Mouse (Mus musculus) testis, postnatal 10 days (tissue): ENCODE results near the gene Hist1h2ag.

ENCODE experiments used
- DNase-seq: peaks from one replicate; pipeline ENCODE4 v3.0.0; 2021; ENCODE audit warnings: low spot score

Gene Hist1h2ag

DNA sequence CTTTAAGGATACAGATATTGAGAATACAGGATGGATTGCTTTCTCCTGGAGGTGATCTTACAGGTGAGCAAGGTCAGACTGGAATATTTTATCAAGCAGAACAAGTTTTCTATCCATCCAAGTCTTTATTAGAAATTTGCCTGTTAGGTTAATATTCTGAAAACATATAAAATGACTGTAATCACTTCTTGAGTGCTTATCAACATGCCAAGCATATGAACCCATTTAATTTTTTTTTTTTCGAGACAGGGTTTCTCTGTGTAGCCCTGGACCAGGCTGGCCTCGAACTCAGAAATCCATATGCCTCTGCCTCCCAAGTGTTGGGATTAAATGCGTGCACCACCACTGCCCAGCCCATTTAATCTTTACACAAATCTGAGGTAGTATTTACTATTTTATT, 5.8 kb downstream of the Hist1h2ag start:
- no peak for DNase-seq

DNA sequence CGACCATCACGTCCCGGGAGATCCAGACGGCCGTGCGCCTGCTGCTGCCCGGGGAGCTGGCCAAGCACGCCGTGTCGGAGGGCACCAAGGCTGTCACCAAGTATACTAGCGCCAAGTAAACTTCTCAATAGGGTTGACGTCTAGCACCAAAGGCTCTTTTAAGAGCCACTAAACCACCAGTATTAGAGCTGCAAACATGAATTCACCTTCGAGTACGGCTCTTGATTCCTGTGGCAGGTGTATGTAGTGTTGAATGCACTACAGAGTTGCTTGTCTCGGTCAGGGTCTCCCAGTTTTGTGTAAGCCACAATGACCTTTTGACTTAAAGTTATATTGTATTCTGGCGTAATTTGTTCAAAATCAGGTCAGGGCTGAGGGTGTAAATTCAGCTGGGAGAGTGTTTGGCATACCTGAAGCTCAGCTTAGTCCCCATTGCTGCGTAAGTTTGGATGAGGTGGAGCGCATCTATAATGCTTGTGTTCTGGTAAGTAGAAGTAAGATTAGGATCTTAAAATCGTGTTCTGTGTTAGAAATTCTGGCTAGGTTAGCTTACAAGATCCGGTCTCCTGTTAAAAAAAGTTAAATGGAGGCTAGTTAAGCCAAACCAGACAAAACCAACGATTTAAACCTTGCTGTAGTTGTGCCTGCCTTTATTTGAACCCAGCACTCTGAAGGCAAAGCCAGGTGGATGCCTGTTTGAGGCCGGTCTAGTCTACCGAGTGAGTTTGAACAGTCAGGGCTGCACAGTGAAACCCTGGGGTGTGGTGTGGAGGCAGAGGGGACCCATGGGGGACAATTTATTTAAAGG, 6.4 kb downstream of the Hist1h2ag start:
- no peak for DNase-seq

DNA sequence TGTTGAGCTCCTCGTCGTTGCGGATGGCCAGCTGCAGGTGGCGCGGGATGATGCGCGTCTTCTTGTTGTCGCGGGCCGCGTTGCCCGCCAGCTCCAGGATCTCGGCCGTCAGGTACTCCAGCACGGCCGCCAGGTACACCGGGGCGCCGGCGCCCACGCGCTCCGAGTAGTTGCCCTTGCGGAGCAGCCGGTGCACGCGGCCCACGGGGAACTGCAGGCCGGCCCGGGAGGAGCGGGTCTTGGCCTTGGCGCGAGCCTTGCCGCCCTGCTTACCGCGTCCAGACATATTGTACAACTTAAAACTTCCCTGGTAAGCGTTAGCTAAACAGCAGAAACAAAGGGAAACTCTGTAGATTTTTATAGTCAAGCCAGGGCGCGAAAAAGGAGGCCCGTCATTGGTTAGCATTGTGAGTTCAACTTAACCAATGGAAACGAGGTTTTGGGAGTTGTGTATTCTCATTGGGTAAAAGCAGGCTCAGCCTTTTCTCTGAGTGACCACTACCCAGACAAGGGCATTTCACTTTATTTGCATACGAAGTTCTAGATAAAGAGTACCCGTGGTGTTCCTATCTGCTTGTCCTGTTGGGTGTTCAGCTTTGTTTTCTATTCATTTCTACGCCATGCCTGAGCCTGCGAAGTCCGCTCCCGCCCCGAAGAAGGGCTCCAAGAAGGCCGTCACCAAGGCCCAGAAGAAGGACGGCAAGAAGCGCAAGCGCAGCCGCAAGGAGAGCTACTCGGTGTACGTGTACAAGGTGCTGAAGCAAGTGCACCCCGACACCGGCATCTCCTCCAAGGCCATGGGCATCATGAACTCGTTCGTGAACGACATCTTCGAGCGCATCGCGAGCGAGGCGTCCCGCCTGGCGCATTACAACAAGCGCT, 7.2 kb downstream of the Hist1h2ag start, which contains the start of the genes Hist1h2ah and Hist1h2bk:
Gene Hist1h2ah, minus strand, starts transcription at position 302 of the 882 bp plus-strand sequence.
Gene Hist1h2bk, plus strand, starts transcription at position 604 of the 882 bp plus-strand sequence.
- DNase-seq: peak; percentile 77

DNA sequence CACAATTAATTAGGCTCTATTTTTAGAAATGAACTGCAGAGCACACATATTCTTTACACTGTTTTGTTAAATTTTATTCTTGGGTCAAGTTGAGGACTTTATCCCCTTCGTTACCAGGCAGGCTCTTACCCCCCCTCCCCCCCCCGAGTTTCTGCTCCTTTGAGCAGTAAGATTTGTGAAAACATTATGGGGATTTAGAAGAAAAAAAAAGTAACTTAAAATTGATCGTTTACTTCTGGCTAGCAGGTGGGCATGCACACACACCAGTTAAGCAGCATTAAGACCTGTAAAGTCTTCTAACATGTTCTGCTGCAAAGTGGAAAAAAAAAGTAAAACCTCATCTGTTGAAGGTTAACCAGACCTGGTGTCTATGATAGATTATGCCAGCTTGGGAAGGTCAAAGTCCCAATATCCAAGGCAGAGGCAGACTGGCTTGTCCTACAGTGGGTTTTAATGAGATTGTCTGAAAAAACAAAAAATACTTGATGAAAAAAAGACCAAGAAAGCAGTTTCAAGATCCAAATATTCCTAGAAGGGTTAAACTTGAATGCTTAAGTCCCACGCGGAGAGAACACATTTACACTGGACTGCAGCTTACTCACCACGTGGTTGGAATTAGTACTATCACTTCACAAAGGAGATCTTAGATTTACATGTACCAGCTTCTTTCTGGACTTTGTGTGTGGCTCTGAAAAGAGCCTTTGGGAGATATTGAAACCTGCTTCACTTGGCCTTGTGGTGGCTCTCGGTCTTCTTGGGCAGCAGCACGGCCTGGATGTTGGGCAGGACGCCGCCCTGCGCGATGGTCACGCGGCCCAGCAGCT, 8.1 kb downstream of the Hist1h2ag start:
- no peak for DNase-seq

DNA sequence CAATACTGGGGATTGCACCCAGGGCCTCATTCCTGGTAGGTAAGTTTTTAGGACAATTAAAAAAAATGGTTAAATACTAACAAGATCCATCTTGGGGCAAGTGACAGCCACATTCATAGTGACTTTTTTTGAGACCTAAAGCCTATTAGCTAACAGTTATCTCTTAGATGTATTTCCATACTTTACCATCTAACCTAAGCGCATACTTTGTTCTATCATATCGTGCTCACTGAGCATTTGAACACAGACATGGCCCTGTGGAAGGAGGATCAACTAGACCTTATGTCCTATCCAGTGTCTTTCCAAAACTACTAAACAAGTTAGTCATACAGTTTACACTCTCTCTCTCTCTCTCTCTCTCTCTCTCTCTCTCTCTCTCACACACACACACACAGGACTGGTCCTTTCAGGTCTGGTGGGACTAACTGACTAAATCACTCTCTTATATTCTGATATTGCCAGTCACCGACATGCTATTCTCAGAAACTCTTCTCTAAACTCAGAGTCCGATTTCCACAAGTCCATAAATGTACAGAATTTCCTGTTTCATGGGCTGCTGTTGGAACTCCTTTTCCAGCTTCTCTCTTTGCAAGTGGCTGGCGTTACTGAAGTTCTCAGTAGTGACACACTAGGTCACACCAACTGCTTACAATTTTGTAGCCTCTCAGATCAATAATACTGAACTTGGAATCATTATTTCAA, 8.9 kb downstream of the Hist1h2ag start:
- DNase-seq: no peak

DNA sequence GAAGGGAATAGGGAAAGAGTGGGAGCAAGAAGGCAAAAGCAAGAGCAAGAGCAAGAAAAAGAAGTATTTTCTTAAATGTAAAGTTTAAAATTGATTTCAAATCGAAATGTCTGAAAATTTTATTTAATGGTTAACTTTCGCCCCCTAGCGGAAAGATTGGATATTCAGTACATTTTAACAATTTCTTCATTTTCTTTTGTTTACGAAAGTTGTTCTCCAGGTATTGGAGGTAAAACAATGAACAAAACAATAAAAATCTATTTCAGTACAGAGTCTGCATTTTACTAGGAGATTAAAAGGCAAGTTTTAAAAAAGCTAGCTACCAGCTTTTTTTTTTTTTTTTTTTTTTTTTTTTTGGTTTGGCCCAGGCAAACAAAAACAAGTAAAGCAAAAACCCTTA, 12.3 kb downstream of the Hist1h2ag start:
- no peak for DNase-seq

DNA sequence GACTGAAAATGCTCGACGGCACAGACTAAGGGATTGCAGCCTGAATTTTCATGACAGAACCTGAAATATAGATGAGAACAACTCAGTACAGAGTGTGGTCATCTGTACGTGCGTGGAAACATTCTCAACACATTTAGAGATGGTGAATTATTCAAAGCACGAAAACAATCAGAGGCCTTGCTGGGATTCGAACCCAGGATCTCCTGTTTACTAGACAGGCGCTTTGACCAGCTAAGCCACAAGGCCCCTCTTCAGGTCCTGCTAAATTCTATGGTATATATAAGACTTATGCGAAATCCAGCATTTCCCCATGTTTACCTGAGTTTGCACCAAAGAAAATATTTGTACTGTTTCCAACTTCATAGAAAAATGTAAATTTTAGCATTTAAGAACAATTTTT, 12.8 kb downstream of the Hist1h2ag start:
- no peak for DNase-seq

DNA sequence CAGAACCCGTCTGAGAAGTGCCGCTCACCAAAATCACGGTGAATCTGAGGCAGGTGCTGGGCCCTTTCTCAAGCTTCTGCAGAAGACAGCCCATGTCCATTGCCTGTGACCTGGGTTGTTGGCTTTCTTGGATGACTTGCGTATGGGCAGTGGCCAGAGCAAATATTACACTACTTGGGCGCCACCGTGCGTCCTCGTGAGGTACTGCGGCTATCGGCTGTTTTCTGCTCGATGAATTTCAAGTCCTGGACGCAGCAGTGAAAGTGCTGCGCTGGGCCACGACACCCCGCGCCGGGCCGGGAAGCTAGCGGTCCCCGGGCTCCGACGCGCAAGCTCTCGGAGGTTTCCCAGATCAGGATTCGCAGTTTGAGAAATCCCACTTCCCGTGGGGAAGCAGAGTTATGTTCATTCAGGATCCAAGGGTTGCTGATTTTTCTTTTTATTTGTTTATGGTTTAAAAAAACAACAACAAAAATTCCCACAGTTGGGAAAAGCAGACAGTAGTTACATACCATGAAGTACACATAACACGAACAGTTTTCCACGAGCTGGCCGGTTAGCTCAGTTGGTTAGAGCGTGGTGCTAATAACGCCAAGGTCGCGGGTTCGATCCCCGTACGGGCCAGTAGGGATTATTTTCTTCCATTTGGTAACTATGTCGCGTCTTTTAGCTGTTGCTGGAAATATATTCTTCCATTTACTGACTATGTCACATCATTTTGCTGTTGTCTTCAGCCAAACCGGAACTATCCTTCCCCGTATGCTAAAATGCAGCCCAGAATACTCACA, 13.9 kb downstream of the Hist1h2ag start:
- DNase-seq: peak; percentile 96

DNA sequence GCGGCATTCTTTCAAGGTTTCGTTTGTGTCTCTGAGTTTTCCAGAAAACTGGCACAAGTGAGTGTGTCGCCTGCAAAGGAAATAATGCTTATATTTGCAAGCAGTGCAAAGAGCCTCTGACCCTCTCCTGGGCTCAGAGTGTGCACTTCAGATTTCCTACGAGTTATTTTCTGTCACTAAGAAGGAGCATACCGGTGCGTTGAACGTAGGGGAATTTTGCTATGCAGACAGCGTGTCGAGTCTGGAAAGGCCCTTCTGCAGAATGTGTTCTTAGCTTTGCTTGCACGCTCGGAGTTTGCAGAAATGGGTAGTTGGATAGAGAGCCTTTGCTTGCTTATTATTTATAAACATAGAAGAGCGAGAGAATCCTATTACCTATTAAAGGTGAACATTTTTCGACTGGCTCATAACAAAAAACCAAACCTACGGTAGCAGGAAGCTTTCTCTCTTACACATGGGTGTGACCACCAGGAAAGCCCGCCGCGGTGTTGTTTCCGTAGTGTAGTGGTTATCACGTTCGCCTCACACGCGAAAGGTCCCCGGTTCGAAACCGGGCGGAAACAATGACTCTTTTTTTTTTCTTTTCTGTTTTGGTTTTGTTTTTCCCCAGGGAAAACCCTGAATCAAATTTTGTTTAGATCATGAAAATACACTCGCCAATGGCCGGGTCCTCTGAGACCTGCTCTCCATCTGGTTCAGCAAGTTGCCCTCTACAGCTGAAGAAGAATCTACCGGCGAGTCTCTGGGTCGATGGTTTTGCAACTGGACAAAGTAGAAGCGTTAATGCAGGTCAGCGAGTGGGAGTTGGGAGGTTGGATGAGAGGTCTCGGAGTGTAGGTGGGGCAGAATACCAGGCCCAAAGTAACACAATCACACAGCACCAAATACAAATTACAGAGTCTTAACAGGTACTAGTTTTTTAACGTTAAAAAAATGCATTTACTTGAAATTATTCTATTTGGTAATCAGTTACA, 16.4 kb downstream of the Hist1h2ag start:
- DNase-seq: peak; percentile 91

DNA sequence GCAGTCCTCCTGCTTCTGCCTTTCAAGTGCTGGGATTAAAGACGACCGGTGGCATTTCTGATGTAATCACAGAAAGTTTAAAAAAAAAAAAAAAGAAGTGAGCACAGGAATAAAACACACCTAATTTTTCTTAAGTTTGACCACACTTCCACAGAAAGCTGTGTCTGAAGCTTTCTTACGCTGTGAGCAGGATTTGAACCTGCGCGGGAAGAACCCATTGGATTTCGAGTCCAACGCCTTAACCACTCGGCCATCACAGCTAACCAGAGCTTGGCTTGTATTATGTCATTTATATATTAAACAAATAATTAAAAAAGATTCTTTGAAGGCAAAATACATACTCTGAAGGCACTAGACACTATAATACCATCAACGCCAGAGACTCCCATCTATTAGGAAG, 20.5 kb downstream of the Hist1h2ag start:
- peak; percentile 82 for DNase-seq

DNA sequence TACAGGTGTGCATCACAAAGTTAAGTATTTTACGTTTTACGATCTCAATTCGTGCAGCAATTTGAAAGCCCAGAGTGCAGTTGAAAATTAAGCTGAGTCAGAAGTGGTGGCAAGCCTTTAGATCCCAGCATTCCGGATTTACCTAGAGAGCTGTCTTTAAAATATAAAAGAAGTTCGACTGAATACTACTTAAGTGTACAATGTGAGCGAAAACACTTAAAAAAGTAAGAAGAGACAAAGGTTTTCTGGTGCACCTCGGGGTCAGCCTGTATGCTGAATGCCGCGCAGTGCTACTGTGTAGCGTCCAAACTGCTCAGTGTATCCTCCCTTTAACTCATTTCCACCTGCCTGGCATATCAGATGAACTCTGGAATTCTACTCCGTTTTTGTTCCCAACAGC, 21.2 kb downstream of the Hist1h2ag start:
- no peak for DNase-seq

DNA sequence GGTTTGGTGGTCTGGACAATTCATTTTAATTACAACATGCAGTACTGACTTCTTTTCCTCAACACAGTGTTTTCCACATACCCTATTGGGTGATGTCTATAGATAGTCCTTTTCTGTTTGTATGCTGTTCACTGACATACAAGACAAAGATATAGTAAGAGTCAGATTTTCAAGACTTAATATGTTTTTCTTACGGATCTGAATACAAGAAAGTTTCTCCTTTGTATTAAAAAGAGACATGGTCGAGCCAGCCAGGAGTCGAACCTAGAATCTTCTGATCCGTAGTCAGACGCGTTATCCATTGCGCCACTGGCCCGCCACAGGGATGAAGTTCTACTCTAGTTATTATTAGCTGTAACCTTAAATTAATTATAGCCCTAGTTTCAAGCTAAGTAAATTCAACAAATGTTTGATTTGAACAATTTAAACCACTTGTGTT, 21.8 kb downstream of the Hist1h2ag start:
- peak; percentile 71 for DNase-seq

DNA sequence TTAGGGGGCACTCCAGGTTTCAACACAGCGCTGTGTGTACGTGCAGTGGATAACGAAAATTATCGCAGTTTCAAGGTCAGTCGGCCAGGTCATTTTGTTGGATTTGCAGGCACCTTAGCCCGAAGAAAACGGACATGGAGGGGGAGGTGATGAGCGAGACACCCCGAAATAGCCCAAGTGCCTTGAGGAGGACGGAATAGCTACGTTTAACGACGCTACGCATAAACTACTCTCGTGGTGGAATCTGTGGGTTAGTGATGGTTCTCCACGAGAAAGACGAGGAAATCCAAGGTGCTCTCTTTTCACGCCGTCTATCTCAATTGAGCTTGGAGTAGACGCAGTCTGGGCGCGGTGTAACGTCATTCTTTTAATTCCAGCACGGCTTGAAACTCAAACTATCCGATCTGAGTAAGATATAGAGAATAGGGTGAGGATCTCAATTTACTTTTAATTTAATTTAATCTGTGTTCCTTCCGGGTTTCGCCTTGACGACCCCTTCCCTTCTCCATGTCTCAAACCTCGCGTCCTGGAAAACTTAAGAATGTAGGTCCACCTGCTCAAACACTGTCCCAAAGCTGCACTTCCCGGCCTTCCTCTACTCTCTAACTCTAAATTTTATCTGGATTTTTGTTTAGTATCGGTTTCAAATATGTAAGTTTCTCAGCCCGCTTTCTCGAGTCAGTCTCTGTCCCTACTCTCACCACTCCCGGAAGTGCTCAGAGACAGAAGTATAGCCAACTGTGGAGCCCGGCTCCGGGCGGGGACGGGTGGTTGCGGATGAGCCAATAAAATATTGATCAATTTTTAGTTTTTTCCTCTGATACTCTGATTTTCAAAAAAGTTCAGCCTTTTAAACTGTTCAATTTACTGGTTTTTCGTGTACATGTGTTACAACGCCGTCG, 22.6 kb downstream of the Hist1h2ag start:
- DNase-seq: peak; percentile 47

DNA sequence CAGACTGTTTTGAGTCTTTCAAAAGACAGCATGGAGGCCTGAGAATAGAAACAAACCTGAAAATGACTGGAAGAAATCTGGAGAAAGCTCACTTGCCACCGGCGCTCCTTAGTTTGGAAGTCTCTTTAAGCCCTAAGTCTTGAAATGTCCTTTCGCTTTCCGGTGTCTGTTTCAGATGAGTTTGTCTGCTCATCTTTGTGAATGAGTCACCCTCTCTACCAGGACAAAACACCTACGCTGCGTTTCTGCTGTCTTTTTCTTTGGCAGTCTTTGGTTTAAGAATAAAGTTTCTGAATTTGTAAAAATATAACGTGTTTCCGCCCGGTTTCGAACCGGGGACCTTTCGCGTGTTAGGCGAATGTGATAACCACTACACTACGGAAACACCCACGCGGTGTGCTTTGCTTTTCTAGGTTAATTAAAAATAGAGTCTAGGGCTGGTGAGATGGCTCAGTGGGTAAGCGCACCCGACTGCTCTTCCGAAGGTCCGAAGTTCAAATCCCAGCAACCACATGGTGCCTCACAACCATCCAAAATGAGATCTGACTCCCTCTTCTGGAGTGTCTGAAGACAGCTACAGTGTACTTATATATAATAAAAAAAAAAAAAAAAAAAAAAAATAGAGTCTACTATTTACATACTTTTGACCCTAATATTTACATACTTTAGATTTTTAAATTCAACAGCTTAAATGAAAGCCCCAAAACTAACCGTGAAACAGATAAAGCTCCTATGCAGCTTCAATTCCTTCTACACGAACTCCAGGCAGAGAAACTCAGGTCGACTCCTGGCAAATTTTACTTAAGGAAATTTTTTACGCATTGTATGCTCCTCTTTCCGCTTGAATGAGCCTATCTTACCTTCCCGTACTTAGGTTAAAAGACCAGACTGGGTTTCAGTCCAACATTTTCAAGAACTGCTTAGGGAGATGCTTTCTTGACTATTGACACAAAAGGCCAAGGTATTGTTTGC, 27.0 kb downstream of the Hist1h2ag start:
- peak; percentile 74 for DNase-seq

DNA sequence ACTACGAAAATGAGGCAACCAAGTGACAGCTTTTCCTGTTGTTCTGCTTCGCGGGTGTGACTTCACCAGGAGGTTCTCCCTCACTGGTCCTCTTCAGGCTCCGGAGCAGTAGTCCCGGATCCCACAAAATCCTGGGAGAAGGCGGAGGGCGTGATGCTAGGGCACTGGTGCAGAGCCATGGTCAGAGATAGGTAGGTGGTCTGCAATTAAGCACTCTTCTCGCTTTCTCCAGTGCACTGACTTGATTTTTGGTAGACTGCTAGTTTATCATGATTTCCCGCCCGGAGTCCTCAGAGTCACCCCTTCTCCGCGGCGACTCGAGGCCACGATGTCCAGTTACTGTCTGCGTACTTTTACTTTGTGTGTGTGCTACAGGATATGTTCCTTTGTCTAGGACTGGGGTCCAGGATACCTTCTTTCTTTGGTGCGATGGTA, 28.3 kb downstream of the Hist1h2ag start:
- no peak for DNase-seq

DNA sequence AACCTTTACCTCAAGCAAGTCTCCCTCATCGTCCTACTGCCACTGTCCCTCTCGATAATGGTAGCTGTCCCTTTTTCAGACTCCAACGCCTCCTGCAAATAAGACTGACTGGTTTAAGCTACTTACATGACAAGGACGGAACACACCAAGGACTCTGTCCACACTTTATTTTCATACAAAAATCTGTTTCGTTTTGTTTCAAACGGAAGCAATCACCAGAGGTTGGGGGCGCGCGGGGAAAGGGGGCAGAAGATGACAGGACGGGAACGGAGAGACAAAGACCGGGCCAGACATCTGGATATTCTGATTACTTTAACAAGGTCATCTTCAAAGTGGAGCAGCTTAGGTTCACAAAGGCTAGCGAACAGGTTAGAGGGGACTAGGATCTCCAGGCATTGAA, 29.0 kb downstream of the Hist1h2ag start:
- DNase-seq: no peak

DNA sequence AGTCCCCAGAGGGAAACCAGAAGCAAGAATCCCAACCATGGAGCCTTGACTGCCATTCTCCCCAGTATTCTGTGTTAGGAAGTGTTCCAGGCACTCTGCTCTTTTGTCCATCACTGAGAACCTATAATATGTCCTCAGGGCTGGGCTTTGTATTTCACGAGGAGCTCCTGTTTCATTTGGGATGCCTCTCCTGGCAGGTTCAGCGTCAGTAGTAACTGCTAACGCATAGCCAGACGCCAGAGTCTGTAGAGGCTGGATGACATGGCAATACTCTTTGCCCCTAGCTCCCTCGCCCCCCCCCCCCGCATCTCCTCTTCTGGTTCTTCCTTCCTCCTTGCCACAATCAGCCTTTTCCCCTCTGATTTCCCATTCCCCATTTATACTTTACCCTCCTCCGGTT, 33.1 kb downstream of the Hist1h2ag start, which contains the start of gene Prss16:
Gene Prss16, minus strand, starts transcription at position 101 of the 400 bp plus-strand sequence.
- no peak for DNase-seq
